Mouse (Mus musculus): ENCODE data around the gene Serp2.
A peak's percentile ranks its signal among the peaks of the same experiment; 100 is the strongest.
"Not testable (repeated sequence)": the region's sequence is repeated elsewhere in the genome, so short reads cannot be mapped to it uniquely, and the experiment has no call there.

Gene Serp2

GRCm38 (mm10) chr14:76569271-76569961 is 12.7 kb upstream of the Serp2 start:
- no peak for DNase-seq (ENCODE audit: low read depth, low spot score)

DNA sequence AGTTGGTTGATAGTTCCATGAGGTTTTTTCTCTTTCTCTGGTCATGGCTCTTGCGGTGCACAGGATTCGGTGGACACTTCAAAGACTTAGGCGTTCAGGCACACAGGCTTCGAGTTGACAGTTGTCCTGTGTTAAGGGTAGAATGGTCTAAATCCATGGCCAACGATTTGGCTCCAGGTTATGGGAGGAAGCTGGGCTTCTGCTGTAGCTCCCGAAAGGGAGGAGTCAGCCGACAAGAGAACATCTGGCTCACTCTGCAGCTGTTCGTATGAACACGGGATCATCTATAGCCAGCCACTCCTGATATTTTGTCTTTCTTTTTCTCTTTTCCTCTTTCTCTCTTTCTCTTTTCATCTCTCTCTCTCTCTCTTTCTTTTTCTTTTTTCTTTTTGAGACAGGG is 11.9 kb upstream of the Serp2 start:
- no peak for DNase-seq (ENCODE audit: low read depth, low spot score)

DNA sequence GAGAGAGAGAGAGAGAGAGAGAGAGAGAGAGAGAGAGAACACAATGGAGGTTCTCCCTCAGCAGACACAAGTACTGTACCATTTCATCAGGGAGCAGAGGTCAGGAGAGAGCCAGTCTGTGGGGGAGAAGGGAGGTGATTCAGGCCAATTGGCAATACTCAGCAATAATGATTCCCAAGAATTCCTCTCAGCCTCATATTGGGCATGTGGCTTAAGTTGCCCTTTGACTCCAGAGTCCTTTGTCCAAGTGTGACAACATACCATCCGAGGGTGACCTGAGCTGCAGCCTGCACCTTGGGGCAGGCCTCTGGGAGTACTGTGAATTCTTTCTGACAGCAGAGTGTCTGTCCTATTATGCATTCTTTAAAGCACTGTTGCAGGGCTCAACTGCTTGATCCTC is 10.6 kb upstream of the Serp2 start:
- DNase-seq (ENCODE audit: low read depth, low spot score), result no peak

DNA sequence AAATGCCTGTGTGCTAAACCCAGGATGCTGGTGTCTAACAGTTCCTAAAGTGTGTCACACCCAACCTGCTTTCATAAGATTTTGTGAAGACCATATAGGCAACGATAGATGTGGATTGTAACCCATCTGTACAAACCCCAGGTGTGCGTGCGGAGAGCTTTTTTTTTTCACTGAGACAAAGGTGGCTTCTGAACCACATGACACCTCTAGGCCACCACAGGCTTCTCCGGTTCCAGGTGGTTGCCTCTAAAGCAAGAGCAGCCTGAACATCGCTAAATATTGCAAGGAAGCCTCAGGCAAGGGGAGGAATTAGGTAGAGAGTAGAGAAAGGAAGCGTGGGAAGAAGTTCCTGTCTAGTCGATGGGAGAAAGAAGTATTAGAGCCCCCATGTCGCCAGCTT is 10.0 kb upstream of the Serp2 start:
- DNase-seq (ENCODE audit: low read depth, low spot score), result no peak

- no peak for DNase-seq (ENCODE audit: low read depth, low spot score)
Observed at GRCm38 (mm10) chr14:76566193-76566592, 9.5 kb upstream of the Serp2 start.

DNA sequence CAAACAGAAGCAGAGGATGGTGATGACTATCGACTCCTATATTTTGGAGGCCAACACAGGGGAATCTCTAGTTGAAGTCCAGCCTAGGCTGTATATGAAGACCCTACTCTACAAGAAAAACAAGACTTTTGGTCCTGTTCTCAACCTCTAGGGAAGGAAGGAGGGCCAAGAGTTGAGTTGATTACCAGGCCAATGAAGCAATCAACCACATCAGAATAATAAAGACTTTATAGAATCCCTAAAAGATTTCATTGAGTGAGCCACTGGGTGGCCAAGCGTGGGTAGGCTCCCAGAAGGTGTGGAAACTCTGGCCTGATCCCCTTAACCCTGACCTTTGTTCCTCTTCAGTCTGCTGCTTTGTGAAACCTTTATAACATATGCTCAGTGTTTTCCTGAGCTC is 2.5 kb upstream of the Serp2 start:
- DNase-seq (ENCODE audit: low read depth, low spot score), result no peak

- not testable (repeated sequence) for DNase-seq (ENCODE audit: low read depth, low spot score)
Observed at GRCm38 (mm10) chr14:76558171-76558570, 1.5 kb upstream of the Serp2 start.

- DNase-seq (ENCODE audit: low read depth, low spot score), result peak; percentile 86
Observed at GRCm38 (mm10) chr14:76556031-76556851, 448 bp downstream of the Serp2 start.

- no peak for DNase-seq (ENCODE audit: low read depth, low spot score)
Observed at GRCm38 (mm10) chr14:76555263-76556030, 1.2 kb downstream of the Serp2 start.

GRCm38 (mm10) chr14:76544136-76544535 is 12.6 kb downstream of the Serp2 start:
- no peak for DNase-seq (ENCODE audit: low read depth, low spot score)

- no peak for DNase-seq (ENCODE audit: low read depth, low spot score)
Observed at GRCm38 (mm10) chr14:76541341-76541740, 15.3 kb downstream of the Serp2 start.

DNA sequence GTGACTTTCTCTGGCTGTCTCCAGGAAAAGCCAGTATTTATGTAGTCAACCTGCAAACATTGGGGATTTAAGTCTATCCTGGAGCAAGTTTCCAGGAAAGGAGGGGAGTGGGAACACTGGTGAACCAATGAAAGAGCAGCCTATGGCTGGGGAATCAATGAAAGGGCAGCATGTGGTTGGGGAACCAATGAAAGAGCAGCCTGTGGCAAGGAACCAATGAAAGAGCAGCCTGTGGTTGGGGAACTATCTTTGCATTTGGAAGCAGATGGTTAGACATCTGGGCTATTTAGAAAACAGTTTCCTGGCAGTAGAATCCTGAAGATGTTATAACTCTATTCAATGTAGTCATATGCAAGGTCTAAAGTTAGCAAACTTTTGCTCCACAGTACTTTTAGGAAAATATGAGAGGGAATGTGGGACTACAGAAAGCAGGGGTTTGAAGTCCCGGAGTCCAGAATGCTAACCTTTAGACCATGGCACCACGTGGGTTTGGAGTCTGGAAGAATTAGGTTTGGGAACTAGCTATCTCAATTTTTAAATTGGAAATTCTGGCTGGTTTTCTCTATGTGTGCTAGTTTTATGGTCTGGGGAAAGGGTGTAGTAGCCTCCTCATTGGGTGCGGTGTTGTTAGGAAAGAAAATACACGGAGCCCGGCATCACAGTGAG is 16.6 kb downstream of the Serp2 start:
- DNase-seq (ENCODE audit: low read depth, low spot score), result peak; percentile 82

DNA sequence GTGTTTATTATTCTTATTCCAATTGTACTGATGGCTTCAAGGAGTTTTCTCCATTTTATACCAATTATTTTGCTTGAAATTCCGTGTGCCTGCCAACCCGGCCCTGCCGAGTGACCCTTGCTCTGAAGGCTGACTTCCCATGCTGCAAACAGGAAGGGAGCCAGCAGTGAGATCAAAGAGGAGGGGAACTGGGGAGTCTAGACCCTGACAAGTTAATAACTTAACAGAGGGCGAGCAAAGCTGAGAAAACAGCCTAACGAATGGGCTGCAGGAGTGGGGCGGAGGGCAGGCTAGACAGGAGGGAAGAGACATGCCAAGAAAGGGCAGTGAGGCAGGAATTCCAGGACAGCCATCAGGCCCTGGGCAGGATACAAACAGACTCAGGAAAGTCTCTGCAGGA is 19.8 kb downstream of the Serp2 start:
- DNase-seq (ENCODE audit: low read depth, low spot score), result no peak

DNA sequence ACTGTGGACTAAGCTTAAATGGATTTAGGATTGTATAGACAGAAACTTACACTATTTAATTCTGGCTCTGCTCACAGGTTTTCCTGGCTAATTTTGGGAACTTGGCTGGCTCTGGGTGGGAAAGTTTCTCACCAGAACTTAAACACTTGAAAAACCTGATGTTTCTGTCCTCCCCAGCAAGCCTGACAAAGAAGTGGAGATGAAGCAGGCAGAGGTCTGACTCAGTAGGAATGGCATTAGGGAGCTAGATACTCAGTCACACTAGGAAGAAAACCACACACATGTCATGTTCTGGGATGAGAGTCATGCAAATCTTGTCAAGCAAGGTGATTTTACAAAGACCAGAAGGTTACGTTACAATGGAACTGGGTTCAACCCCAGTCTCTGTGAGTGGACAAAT is 21.6 kb downstream of the Serp2 start:
- DNase-seq (ENCODE audit: low read depth, low spot score), result peak; percentile 57

DNA sequence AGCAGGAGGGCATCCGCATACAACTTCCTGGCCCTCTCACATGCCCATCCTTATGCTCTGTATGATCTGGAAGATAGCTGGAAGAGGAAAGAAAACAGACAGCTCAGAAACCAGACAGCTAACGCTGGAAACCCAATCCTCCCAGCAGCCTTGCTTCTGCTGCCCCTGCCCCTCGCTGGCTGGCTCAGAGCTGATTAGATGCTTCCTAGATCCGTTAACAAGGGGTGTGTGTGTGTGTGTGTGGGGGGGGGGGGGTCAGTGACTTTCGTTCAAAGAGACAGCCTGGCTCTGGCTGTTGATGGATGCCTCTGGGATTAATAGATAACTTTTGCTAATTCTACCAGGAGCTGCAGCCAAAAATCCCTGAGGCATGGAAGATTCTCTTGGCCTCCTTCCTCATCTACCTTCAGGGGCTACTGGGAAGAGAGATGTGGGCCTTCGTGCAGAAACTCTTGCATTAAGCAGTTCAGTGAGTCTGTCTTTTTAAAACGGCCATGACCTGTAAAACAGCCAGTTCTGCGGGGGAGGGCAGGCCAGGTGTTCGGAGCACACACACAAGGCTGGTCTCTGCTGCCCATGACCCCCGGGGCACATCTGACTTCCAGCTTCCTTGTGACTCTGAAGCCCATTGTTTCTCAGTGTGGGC is 23.4 kb downstream of the Serp2 start:
- no peak for DNase-seq (ENCODE audit: low read depth, low spot score)

GRCm38 (mm10) chr14:76532257-76533169 is 24.2 kb downstream of the Serp2 start:
- DNase-seq (ENCODE audit: low read depth, low spot score), result no peak

- DNase-seq (ENCODE audit: low read depth, low spot score), result no peak
Observed at GRCm38 (mm10) chr14:76531027-76531660, 25.5 kb downstream of the Serp2 start.

GRCm38 (mm10) chr14:76528641-76529040 is 28.0 kb downstream of the Serp2 start:
- DNase-seq (ENCODE audit: low read depth, low spot score), result no peak

DNA sequence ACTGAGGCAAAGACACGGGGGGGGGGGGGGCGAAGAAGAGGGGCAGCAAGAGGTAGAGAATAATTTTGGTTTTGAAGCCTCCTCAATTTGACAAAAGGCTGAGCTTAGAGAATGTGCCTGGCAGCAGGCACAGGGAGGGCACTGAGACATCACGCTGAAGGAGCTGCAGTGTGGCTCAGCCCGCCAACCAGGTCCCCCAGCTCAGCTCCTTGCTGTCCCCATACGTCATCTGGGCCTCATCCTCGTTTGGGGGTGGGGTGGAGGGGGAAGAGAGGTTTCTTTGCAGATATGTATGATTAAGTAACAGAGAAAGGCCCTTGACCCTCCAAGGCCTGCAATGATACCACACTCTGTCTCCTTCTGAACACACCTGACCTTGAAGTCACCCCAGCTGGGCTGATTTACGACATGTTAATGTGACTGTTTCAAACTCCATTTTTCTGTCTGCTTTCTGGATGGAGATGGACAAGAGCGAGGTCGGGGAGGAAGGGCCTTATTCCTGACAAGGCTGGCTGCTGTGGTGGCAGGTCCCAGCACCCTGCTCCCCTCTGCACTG is 28.9 kb downstream of the Serp2 start:
- no peak for DNase-seq (ENCODE audit: low read depth, low spot score)

All from brain, adult 2 months (tissue).